Mouse (Mus musculus) liver, postnatal 0 days (tissue): Measurements from ENCODE around the gene Shroom3.

Source experiments
- CTCF ChIP-seq: sonication (generic); IDR thresholded peaks from 2 replicates; pipeline ENCODE4 v1.5.1; 2016; ENCODE audit warnings: antibody characterized with exemption, low read depth
- EP300 ChIP-seq: IDR thresholded peaks from 2 replicates; pipeline ENCODE4 v1.6.1; 2016; ENCODE audit warnings: antibody characterized with exemption, low read depth, mild to moderate bottlenecking

GRCm38 (mm10) chr5:92834513-92834912 is 151.3 kb downstream of the Shroom3 start:
- TF ChIP-seq CTCF (no peak), EP300 (no peak)
